ENCODE assay signal across 7 mouse cellular contexts in the genomic region with DNA sequence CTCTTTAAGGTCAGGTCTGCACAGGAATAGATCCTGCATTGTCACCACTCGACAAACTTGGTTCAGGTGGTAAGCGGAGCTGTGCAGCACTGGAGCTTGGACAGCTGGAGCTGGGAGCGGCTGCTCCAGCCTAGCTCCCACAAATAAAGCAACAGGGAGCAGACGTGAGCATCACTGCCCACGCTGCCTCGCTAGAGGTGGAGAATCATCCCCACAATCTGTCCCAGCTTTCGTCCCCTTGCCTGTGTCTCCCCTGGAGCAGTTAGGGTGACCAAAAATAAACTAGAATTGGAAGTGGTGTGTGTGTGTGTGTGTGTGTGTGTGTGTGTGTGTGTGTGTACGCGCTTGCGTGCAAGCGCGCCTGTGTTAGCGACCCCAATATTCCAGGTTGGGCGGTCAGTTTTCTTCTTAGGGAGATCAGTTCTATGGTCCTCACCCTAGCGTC. TPM values are rescaled to one million over a fixed set of nuclear protein-coding genes. Genes with fewer than 3 reads are reported as not detected.
DNase-seq lines count a peak whose midpoint lies in the region; ATAC-seq and TF ChIP-seq lines count a peak whose summit lies in the region.

No protein-coding gene starts in this region.

- no peaks in the 10 kb centered on the region for H3K27me3 ChIP-seq in ES-Bruce4 (ENCODE audit: control insufficient read depth, insufficient read depth, low read length, poor library complexity, severe bottlenecking)
- no peaks in the 10 kb centered on the region for H3K27me3 ChIP-seq in forebrain, embryonic 10.5 days (ENCODE audit: poor library complexity, severe bottlenecking)
- H3K27me3 ChIP-seq in intestine, embryonic 14.5 days (replicated peaks; ENCODE audit: control insufficient read depth, insufficient read depth, low read length) = no peaks in the 10 kb centered on the region
- no peaks in the 10 kb centered on the region for H3K27me3 ChIP-seq in limb, embryonic 14.5 days (ENCODE audit: control insufficient read depth, insufficient read depth, low read length)

- peak overlapping the region; percentile 61 for H3K4me3 ChIP-seq in ES-Bruce4 (ENCODE audit: low read depth, low read length)
- peak overlapping the region; percentile 79 for H3K4me3 ChIP-seq in forebrain, embryonic 10.5 days
- H3K4me3 ChIP-seq in intestine, embryonic 14.5 days (ENCODE audit: low read depth, low read length) = peak overlapping the region; percentile 72
- H3K4me3 ChIP-seq in limb, embryonic 14.5 days (replicated peaks; ENCODE audit: low read length) = peak overlapping the region; percentile 74

- no peak for TF ChIP-seq CTCF in ES-Bruce4 (IDR thresholded peaks at IDR 0.05; ENCODE audit: low read depth, low read length)

- H3K9me3 ChIP-seq in ES-Bruce4 (replicated peaks; ENCODE audit: control insufficient read depth, insufficient read depth, low read length, poor library complexity, severe bottlenecking) = no peaks in the 10 kb centered on the region
- 0 out of 2 replicates have a peak, but pooled peaks cover 6% of the 10 kb centered on the region for H3K9me3 ChIP-seq in forebrain, embryonic 10.5 days
- H3K9me3 ChIP-seq in intestine, embryonic 14.5 days (ENCODE audit: control insufficient read depth, low read length) = no peaks in the 10 kb centered on the region
- no peaks in the 10 kb centered on the region for H3K9me3 ChIP-seq in limb, embryonic 14.5 days (ENCODE audit: control insufficient read depth, low read length)

- peak overlapping the region; percentile 63; the same call in 1 of the 2 replicates for H3K9ac ChIP-seq in ES-Bruce4 (ENCODE audit: low read depth, poor library complexity, severe bottlenecking)
- H3K9ac ChIP-seq in intestine, embryonic 14.5 days (ENCODE audit: low read length) = peak overlapping the region; percentile 64
- peak overlapping the region; percentile 80 for H3K9ac ChIP-seq in limb, embryonic 14.5 days (ENCODE audit: low read depth, low read length, severe bottlenecking)

- DNase-seq in ZHBTc4 (ENCODE audit: low read depth, low spot score) = peak; percentile 72
- peak; percentile 34 for DNase-seq in forebrain, embryonic 10.5 days (ENCODE audit: extremely low spot score, low spot score)
- DNase-seq in intestine, embryonic 14.5 days (ENCODE audit: low spot score) = peak; percentile 60
- DNase-seq in limb, embryonic 14.5 days (ENCODE audit: low spot score) = peak; percentile 7
- DNase-seq in right cerebral cortex, adult 18-20 months = peak; percentile 86
- no peak for DNase-seq in ovary, postnatal 36 days (ENCODE audit: low spot score)

- TF ChIP-seq EP300 in ES-Bruce4 (IDR thresholded peaks at IDR 0.05; ENCODE audit: insufficient read depth, low read depth, low read length) = no peak

- no peaks in the 10 kb centered on the region for H3K36me3 ChIP-seq in ES-Bruce4 (ENCODE audit: control insufficient read depth, insufficient read depth, low read length, poor library complexity, severe bottlenecking)
- H3K36me3 ChIP-seq in forebrain, embryonic 10.5 days (replicated peaks) = no peaks in the 10 kb centered on the region
- H3K36me3 ChIP-seq in intestine, embryonic 14.5 days (ENCODE audit: control insufficient read depth, insufficient read depth, low read length) = no peaks in the 10 kb centered on the region
- H3K36me3 ChIP-seq in limb, embryonic 14.5 days (ENCODE audit: control insufficient read depth, insufficient read depth, low read length) = no peaks in the 10 kb centered on the region

- no peak overlapping the region for H3K27ac ChIP-seq in ES-Bruce4 (ENCODE audit: insufficient read depth, low read length)
- H3K27ac ChIP-seq in forebrain, embryonic 10.5 days = peak overlapping the region; percentile 96
- H3K27ac ChIP-seq in intestine, embryonic 14.5 days (ENCODE audit: low read depth) = no peak overlapping the region
- H3K27ac ChIP-seq in limb, embryonic 14.5 days (replicated peaks; ENCODE audit: low read depth, low read length) = no peak overlapping the region

- H3K4me1 ChIP-seq in ES-Bruce4 (ENCODE audit: control insufficient read depth, insufficient read depth, low read length) = no peaks in the 10 kb centered on the region
- peaks cover 20% of the 10 kb centered on the region for H3K4me1 ChIP-seq in forebrain, embryonic 10.5 days
- no peaks in the 10 kb centered on the region for H3K4me1 ChIP-seq in intestine, embryonic 14.5 days (replicated peaks; ENCODE audit: control insufficient read depth, insufficient read depth, low read length)
- no peaks in the 10 kb centered on the region for H3K4me1 ChIP-seq in limb, embryonic 14.5 days (ENCODE audit: control insufficient read depth, insufficient read depth, low read length)

- no peak for TF ChIP-seq POLR2A in ES-Bruce4 (IDR thresholded peaks at IDR 0.05; ENCODE audit: insufficient read depth, low read length)
- no peak for TF ChIP-seq POLR2A in limb, embryonic 14.5 days (IDR thresholded peaks at IDR 0.05; ENCODE audit: borderline replicate concordance, extremely low read depth, insufficient read depth, insufficient read length)

- WGBS in forebrain, embryonic 10.5 days = under 1% methylated on average over 15 of the region's 15 CpGs
- 4% methylated on average over 15 of the region's 15 CpGs for WGBS in intestine, embryonic 14.5 days
- 5% methylated on average over 15 of the region's 15 CpGs for WGBS in limb, embryonic 14.5 days

- peak overlapping the region; percentile 68 for H3K4me2 ChIP-seq in intestine, embryonic 14.5 days (ENCODE audit: low read length)
- peak overlapping the region; percentile 71 for H3K4me2 ChIP-seq in limb, embryonic 14.5 days (replicated peaks; ENCODE audit: low read depth, low read length, severe bottlenecking)

- ATAC-seq in intestine, embryonic 14.5 days (replicated peaks; ENCODE audit: low FRiP score, low TSS enrichment, low read depth) = peak; percentile 37; the same call in 1 of the 2 replicates
- ATAC-seq in limb, embryonic 14.5 days (ENCODE audit: low FRiP score, low read depth) = no peak

RNA-seq across cellular contexts. Expression of a gene that starts 1.0 kb away (rescaled TPM):
- 3.1 and 4.2 TPM in 2 replicates for polyA plus RNA-seq in ES-Bruce4 (2011; ENCODE audit: insufficient read depth, insufficient read length, low read depth, missing spikeins)
- 2.8 and 4.0 TPM in 2 replicates for polyA plus RNA-seq in forebrain, embryonic 10.5 days (2016; fragmentation: Nextera tagmentation; extraction: Ambion mirVana)
- polyA plus RNA-seq in intestine, embryonic 14.5 days (2014; fragmentation: Nextera tagmentation; extraction: Ambion mirVana) = 1.8 and 2.4 TPM in 2 replicates
- polyA plus RNA-seq in limb, embryonic 14.5 days (2012; rRNA removed) = 1.1 and 1.2 TPM in 2 replicates
- polyA plus RNA-seq in limb, embryonic 14.5 days (2014; fragmentation: Nextera tagmentation; extraction: Ambion mirVana) = 2.1 and 2.4 TPM in 2 replicates
